Mouse (Mus musculus) left cerebral cortex, adult 18-20 months (tissue): ENCODE data around the gene Lama4. TPM values are rescaled to one million over a fixed set of nuclear protein-coding genes. Genes with fewer than 3 reads are reported as not detected.

Experiments
- DNase-seq, 2 experiments: peaks; one replicate each; pipeline ENCODE4 v3.0.0; 2021 to 2022; ENCODE audit warnings: low spot score in 2 of 2, mixed read lengths in 1 of 2
- total RNA-seq, 2 experiments: library from RNA; stranded (reverse); gene quantifications; 2 replicates each; pipeline ENCODE4 v1.2.3; 2021

The Lama4 gene
- total RNA-seq, 2 experiments from 2014 or later: 8.6 to 9.5 TPM

DNA sequence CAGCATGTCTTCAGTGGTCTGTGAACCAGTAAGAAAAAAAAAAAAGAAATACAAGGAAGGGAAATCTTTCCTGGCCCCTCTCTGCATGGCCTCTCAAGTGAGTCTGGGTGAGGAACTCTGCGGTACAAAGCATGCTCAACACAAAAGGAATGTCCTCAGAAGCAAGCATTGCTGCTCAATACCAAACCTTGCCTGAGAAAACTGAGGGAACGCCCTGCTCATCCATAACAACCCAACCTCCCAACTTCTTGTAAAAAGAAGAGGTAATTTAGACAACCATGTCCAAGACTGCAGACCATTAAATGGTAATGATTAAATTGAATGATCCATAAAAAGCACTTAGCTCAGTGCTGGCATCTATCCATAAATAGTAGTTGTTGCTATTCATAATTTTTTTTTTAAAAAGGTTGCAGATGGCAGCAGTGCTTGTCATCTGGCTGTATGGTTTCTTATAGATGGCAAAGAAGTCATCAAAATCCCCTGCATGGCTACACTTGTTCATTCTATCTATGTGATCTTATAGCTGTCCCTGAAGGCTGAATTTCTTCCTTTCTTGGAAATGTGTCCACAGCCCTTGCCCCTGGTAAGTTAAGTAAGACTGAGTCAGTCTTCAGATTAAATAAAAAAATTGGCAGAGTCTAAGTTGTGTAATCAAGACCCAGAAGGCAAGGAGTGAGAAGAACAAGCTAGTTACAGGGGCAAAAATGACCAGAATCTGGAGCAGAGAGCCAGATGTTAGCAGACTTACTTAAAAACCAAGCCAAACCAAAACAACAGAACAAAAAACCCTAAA lies 28.5 kb downstream of the Lama4 start:
- no peak for DNase-seq

- no peak for DNase-seq
Observed at GRCm38 (mm10) chr10:38994719-38995450, 29.6 kb downstream of the Lama4 start.

GRCm38 (mm10) chr10:38995896-38996295 lies 30.6 kb downstream of the Lama4 start:
- DNase-seq: no peak

- DNase-seq: no peak
Observed at GRCm38 (mm10) chr10:39000951-39001350, 35.6 kb downstream of the Lama4 start.

DNA sequence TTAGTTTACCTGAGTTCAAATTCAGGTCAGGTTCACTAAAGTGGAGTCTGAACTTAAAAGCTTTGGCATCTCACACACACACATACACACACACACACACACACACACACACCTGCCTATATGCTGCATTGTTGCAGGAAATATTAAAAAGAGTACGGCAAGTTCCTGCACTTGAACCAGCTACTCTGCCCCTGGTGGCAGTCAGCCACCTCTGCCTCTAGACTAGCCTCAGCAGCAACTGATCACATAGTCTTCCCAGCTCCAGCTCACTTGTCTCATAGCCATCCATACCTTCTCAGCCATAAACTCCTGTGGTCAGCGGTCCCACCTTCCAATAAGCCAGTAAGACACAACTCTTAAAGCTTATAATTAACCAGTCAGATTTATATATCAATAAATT lies 37.2 kb downstream of the Lama4 start:
- no peak for DNase-seq

GRCm38 (mm10) chr10:39003520-39003919 lies 38.2 kb downstream of the Lama4 start:
- DNase-seq: no peak

GRCm38 (mm10) chr10:39005494-39005893 lies 40.2 kb downstream of the Lama4 start:
- DNase-seq: no peak

DNA sequence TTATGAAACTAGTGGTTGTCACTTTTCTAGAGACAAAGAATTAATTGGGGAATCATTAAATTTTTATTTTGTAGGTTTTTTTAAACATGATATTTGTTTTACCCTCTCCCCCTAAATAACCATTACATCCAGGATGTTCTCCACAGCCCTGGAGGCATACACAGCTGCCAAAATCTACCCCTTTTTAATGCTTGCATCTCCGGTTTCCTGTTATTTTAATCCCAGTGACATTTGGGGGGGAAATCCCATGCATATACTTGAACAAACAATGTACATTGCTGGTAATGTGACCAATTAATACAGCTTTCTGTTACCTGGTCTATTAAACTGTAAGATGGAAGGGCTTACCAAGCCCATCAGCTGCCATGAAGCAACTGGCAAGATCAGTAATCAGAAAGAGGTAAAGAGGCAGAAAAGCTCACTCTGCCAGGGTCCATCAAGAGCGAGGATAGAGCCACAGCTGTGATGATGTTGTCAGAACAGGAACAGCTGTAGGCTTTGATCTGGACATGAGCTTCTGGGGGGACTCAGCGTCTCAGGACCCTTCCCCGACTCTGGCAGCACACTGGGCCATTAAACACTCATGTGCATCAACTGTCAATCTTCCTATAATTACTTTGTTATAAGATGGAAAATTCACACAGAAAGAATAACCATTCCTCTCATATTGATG lies 41.3 kb downstream of the Lama4 start:
- no peak for DNase-seq

DNA sequence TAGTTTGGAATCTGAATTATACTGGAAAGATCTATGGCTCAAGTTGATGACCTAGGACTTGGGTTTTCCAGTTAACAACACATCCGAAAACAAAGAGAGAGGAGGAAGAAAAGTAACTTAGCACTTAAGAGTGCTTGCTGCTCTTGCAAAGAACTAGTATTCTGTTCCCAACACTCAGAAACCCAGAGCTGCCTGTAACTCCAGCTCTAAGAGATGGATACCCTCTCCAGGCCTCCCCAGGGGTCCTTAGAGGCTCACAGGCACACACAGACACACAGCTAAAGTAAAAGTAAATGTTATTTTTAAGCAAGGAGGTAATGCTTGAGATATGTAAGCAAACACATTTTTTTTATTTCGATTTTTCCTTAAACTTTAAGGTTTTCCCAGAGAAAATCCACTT lies 49.5 kb downstream of the Lama4 start:
- DNase-seq: no peak

- DNase-seq: no peak
Observed at GRCm38 (mm10) chr10:39017986-39018385, 52.7 kb downstream of the Lama4 start.

- DNase-seq: no peak
Observed at GRCm38 (mm10) chr10:39018635-39019034, 53.3 kb downstream of the Lama4 start.

DNA sequence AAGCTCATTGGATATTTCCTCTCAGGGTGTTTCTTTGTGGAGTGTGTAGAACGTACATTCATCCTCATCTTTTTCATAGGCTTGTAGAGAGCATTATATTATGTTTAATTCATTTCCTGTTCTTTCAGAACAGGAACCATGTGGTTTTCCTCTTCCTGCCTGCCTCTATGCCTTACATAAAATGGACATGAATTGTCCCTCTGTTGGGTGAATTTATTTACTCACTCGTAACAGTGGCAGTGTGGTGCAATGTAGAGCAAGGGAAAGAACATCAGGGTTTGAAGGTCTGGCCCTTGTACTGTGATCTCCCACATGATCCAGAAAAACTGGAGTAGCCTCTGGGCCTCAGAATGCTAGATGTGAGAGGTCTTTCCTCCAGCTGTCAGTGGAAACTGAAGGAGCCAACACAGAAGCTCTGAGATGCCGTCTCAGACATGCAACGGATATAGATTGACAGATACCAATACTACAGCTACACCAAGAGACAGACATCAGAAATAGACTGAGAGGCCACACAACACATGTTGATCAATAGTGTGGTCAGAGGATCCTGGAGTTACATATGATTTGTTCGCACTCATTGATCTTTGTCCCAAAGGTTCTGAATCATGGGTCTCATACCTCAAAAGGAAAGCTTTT lies 58.4 kb downstream of the Lama4 start:
- no peak for DNase-seq

GRCm38 (mm10) chr10:39026529-39026928 lies 61.2 kb downstream of the Lama4 start:
- no peak for DNase-seq

GRCm38 (mm10) chr10:39027058-39027457 lies 61.7 kb downstream of the Lama4 start:
- no peak for DNase-seq

DNA sequence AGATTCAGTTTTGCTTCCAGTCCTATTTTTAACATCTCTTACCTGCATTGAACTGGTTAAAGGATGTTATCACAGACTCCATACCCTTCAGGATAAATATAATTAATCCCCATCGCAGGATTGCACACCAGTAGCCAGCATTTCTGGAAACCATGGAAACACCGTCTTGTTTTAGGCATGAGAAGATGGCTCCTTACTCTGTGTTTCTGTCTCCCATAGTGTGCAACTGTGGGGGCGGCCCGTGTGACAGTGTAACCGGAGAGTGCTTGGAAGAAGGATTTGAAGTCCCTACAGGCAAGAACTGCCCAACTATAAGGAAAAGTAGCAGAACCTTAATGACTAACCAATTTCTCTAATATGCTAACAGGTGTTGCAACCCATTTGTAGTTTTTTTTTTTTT lies 63.1 kb downstream of the Lama4 start:
- peak; percentile 17 to 32 for DNase-seq

DNA sequence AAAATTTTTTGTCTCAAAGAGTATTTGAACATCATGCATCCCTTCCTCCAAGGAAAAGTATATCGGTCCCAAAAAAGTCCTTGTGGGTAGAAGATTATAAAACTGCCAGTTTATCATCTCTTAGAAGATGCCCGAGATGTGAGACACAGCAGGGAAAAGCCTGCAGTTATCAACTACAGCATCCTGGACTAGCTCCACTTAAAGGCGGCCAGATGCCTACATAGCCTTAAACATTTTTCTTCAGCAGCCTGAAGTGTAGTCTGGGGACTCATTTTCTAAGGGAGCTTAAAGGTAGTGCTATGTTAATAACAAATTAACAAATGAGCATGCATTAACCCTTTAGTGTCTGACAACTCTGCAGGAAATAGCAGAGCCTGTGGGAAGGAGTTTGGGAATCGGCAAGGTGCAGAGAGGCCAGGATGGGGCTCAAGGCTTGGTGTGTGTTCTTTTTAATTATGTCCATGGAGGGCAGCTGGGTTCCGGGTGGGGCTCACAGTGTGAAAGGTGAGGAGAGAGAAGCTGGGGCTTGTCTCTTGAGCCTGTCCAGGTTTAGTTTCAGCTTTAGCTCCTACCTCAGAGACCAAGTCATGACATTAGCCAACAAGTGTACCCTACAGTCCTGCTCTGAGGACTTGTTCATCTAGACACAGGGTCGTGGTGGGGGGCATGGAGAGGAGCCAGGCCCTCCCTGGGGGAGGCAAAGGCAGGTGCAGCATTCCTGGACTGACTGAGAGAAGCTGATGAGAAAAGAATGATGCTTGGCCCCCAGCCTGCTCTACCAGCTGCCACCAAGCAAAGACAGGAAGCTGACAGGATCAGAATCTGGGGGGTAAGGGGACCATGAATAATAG lies 64.2 kb downstream of the Lama4 start:
- DNase-seq: no peak

DNA sequence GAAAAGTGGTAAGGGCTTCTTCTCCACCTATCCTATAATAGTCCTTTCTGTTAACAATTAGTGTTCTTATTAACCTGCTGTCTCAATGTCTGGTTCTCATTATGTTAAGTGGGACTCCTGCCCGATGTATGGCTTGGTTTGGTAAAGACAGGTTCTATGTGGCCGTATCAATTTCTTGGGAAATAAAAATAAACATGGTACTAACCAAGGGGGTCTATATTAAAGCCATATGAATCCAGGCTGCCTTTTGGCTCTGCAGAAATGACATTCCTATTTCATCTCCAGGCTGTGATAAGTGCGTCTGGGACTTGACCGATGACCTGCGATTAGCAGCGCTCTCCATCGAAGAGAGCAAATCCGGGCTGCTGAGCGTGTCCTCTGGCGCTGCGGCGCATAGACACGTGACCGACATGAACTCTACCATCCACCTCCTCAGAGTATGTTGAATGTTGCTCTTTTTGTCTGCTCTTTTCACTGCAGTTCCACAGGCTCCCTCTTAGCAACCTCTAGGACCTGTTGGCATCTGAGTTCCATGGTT lies 64.9 kb downstream of the Lama4 start:
- DNase-seq: no peak

DNA sequence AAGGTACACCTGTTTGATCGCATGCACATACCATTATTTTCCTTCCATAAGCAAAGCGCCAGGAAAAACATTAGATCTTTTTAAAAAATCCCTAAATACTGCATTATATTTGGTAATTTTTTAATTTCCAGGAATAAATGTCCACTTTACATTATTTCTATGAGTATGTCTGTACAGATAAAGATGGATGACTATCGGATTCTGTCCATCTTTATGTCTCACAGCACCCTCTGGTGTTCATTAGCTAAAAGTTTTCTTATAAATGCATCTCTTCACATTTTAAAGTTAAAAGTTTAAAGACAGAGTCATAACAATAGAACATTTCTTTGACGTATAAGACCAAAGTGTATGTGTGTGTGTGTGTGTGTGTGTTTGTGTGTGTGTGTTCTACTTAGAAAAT lies 74.2 kb downstream of the Lama4 start:
- DNase-seq: no peak

GRCm38 (mm10) chr10:39040026-39040425 lies 74.7 kb downstream of the Lama4 start:
- DNase-seq: no peak

- no peak for DNase-seq
Observed at GRCm38 (mm10) chr10:39044476-39044995, 79.2 kb downstream of the Lama4 start.
